Mouse (Mus musculus) forebrain, embryonic 14.5 days (tissue): ENCODE measurements around the gene Pecam1. TPM values are rescaled to one million over a fixed set of nuclear protein-coding genes. Genes with fewer than 3 reads are reported as not detected.
A peak's percentile ranks its signal among the peaks of the same experiment; 100 is the strongest.

Experiments
- ATAC-seq: fragments of 200-750 bp; cut with Nextera tagmentation; 2 replicates; pipeline ENCODE4 v1.8.0; 2017; ENCODE audit warnings: mild to moderate bottlenecking, moderate library complexity
- DNase-seq: peaks from one replicate; pipeline ENCODE4 v3.0.0-alpha.2; 2015; ENCODE audit warnings: low spot score
- H3K27ac ChIP-seq: fragments of 300-500 bp; sonication (generic); 2 replicates; pipeline ENCODE4 v1.5.1; 2014; ENCODE audit warnings: low read depth, mild to moderate bottlenecking, control low read depth, low read length, moderate library complexity
- H3K27me3 ChIP-seq: fragments of 300-500 bp; sonication (generic); replicated peaks from 2 replicates; pipeline ENCODE4 v1.6.1; 2014; ENCODE audit warnings: low read length, control low read depth, mixed read lengths; ENCODE audit not compliant: control insufficient read depth, insufficient read depth
- H3K36me3 ChIP-seq: fragments of 300-500 bp; sonication (generic); 2 replicates; pipeline ENCODE4 v1.6.1; 2014; ENCODE audit warnings: low read length, control low read depth; ENCODE audit not compliant: control insufficient read depth, insufficient read depth
- H3K4me1 ChIP-seq: fragments of 300-500 bp; sonication (generic); 2 replicates; pipeline ENCODE4 v1.6.1; 2014; ENCODE audit warnings: antibody characterized with exemption, low read length, control low read depth; ENCODE audit not compliant: control insufficient read depth, insufficient read depth
- H3K4me2 ChIP-seq: fragments of 300-500 bp; sonication (generic); 2 replicates; pipeline ENCODE4 v1.6.1; 2014; ENCODE audit warnings: mild to moderate bottlenecking, control low read depth, low read length
- H3K4me3 ChIP-seq: fragments of 300-500 bp; sonication (generic); 2 replicates; pipeline ENCODE4 v1.5.1; 2014; ENCODE audit warnings: low read depth, low read length, control low read depth
- H3K9ac ChIP-seq: fragments of 300-500 bp; sonication (generic); 2 replicates; pipeline ENCODE4 v1.6.1; 2014; ENCODE audit warnings: mild to moderate bottlenecking, low read length, control low read depth, moderate library complexity
- H3K9me3 ChIP-seq: fragments of 300-500 bp; sonication (generic); replicated peaks from 2 replicates; pipeline ENCODE4 v1.6.1; 2016; ENCODE audit warnings: low read length, control low read depth, mixed read lengths; ENCODE audit not compliant: control insufficient read depth
- WGBS: fragments of 180-500 bp; shearing (Covaris S2); extraction: QIAGEN DNeasy Blood & Tissue Kit; methylation state at CpG from one replicate; pipeline ENCODE4 v1.1.7; 2014; 5-methylcytosine and 5-hydroxymethylcytosine counted together
- polyA plus RNA-seq: library from polyadenylated mRNA; unstranded; fragments of >200 nt; fragmentation: Nextera tagmentation; extraction: Ambion mirVana; gene quantifications from 2 replicates; pipeline ENCODE4 v1.2.1, GENCODE M21; 2014

Gene Pecam1
- polyA plus RNA-seq, 1 experiment from 2014 or later = 16.8 TPM

DNA sequence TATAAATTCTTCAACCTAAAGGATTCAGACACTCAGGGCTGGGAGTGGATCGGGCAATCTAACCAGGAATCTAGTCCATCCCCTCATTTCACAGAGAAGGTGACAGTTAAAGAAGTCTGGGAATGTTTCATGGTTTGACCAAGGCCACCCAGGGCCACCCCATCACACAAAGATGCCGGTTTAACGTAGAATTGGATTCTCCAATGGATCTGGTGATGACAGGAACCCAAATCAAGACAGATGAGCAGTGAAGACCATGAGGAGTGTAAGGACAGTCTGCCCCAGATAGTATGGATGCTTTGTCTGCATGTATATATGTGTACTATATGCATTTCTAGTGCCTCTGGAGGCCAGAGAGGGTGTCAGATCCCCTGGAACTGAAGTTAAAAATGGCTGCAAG, 80.2 kb downstream of the Pecam1 start:
- 67% methylated on average over 3 of the region's 3 CpGs for WGBS
- no peak overlapping the region for H3K4me2 ChIP-seq
- H3K27ac ChIP-seq = no peak overlapping the region
- H3K4me1 ChIP-seq = peaks cover 23% of the 10 kb centered on the region
- ATAC-seq (no peak), DNase-seq (no peak)
- H3K4me3 ChIP-seq = no peak overlapping the region
- H3K27me3 ChIP-seq = no peaks in the 10 kb centered on the region
- H3K9ac ChIP-seq = 0 out of 2 replicates have a peak overlapping the region, but pooled peaks have one; percentile 2
- H3K36me3 ChIP-seq = no peaks in the 10 kb centered on the region
- no peaks in the 10 kb centered on the region for H3K9me3 ChIP-seq

- ATAC-seq = no peak
These were observed 80.6 kb downstream of the Pecam1 start for GRCm38 (mm10) chr11:106669873-106670173.

GRCm38 (mm10) chr11:106669102-106669872, 81.1 kb downstream of the Pecam1 start:
- no peaks in the 10 kb centered on the region for H3K9me3 ChIP-seq
- no peak for ATAC-seq

More at GRCm38 (mm10) chr11:106669873-106670173, 80.6 kb downstream of the Pecam1 start:
- Histone ChIP-seq H3K9me3 (no peaks in the 10 kb centered on the region), H3K9ac (0 out of 2 replicates have a peak overlapping the region, but pooled peaks have one; percentile 2), H3K4me2 (no peak overlapping the region), H3K27ac (no peak overlapping the region), H3K36me3 (no peaks in the 10 kb centered on the region), H3K27me3 (no peaks in the 10 kb centered on the region), H3K4me1 (peaks cover 19% of the 10 kb centered on the region), H3K4me3 (no peak overlapping the region)
- peak; percentile 35 for DNase-seq
- 14% methylated on average over 5 of the region's 9 CpGs for WGBS

DNA sequence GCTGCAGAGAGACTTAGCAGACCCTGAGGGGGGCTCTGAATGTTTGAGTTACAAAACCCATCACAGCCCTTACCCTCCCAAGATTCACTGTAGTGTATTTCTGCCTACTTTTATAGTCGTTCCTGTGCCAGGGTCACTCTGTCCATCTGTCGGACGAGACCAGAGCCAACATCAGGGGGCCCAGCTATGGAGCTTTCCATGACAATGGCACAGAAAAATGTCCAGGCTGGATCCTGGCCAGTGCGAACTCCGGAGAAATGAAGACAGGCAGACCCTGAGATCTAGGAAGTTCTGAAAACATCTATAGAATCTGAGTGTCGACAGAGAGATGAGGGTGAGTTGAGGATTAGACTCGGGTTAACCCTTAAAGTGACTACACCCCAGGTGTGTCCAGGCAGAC, 82.1 kb downstream of the Pecam1 start:
- Histone ChIP-seq H3K9ac (no peak overlapping the region), H3K27me3 (no peaks in the 10 kb centered on the region), H3K4me1 (peaks cover 6% of the 10 kb centered on the region; the same call in 1 of the 2 replicates), H3K9me3 (no peaks in the 10 kb centered on the region), H3K4me2 (no peak overlapping the region), H3K4me3 (no peak overlapping the region), H3K27ac (no peak overlapping the region), H3K36me3 (no peaks in the 10 kb centered on the region)
- DNase-seq (no peak), ATAC-seq (no peak)
- 55% methylated on average over 7 of the region's 7 CpGs for WGBS

More at GRCm38 (mm10) chr11:106669102-106669872, 81.1 kb downstream of the Pecam1 start:
- Histone ChIP-seq H3K4me3 (no peak overlapping the region), H3K36me3 (no peaks in the 10 kb centered on the region), H3K4me2 (no peak overlapping the region), H3K4me1 (peaks cover 14% of the 10 kb centered on the region), H3K9ac (0 out of 2 replicates have a peak overlapping the region, but pooled peaks have one; percentile 2), H3K27ac (no peak overlapping the region), H3K27me3 (no peaks in the 10 kb centered on the region)
- 39% methylated on average over 8 of the region's 8 CpGs for WGBS
- DNase-seq = no peak

- Histone ChIP-seq H3K4me3 (no peak overlapping the region), H3K9ac (no peak overlapping the region), H3K27ac (no peak overlapping the region), H3K27me3 (no peaks in the 10 kb centered on the region), H3K9me3 (no peaks in the 10 kb centered on the region), H3K36me3 (no peaks in the 10 kb centered on the region), H3K4me2 (no peak overlapping the region), H3K4me1 (peaks cover 6% of the 10 kb centered on the region; the same call in 1 of the 2 replicates)
- ATAC-seq = no peak
- DNase-seq = no peak
- WGBS = 87% methylated on average over 11 of the region's 11 CpGs
These were observed 82.6 kb downstream of the Pecam1 start for GRCm38 (mm10) chr11:106667855-106668254.

DNA sequence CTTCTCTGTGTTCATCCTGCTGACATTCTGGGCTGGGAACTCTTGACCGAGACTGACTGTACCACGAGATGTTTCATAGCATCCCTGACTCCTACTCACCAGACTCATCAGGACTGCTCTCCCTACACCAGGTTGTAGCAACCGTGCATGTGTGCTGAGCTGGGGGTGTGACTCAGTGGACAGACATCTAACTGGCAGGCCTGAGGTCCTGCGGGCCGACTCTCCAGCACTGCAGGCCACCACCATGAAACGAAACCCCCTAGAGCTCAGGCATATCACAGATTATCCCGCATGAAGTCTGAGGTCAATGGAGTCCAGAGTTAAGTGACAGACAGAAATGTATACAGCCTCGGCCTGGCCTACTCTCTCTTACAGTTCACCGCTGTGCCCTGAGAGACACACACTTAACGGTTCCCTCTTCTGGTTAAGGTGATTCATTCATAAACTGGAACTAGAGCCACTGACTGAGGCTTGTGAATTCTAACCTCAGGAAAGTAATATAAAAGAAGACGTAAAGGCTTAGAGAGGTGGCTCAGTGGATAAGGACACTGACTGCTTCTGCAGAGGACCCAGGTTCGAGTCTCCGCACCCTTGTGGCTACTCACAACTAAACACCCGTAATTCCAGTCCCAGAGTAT, 83.8 kb downstream of the Pecam1 start:
- peaks cover 6% of the 10 kb centered on the region; the same call in 1 of the 2 replicates for H3K4me1 ChIP-seq
- H3K4me3 ChIP-seq = no peak overlapping the region
- ATAC-seq (no peak), DNase-seq (no peak)
- no peak overlapping the region for H3K4me2 ChIP-seq
- H3K9ac ChIP-seq = no peak overlapping the region
- H3K27me3 ChIP-seq = no peaks in the 10 kb centered on the region
- WGBS = 90% methylated on average over 14 of the region's 14 CpGs
- H3K36me3 ChIP-seq = no peaks in the 10 kb centered on the region
- no peak overlapping the region for H3K27ac ChIP-seq
- no peaks in the 10 kb centered on the region for H3K9me3 ChIP-seq

DNA sequence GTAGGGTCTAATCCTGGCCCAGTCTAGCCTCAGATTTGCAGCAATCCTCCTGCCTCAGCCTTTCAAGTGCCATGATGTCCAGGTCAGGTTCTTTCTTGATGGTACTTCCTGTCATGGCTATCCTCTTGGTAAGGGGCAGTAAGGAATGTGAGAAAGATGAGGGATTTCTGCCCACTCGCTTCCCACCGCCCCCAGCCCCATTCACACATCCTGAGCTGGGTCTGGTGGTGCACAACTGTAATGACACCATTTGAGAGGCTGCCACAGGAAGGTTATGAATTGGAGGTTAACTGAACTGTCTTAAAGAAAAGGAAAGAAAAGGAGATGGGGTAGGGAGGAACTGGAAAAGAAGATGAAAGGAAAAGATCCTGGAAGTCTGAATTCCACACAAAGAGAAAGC, 84.6 kb downstream of the Pecam1 start:
- H3K9ac ChIP-seq = no peak overlapping the region
- no peak overlapping the region for H3K27ac ChIP-seq
- H3K9me3 ChIP-seq = no peaks in the 10 kb centered on the region
- no peak overlapping the region for H3K4me3 ChIP-seq
- no peaks in the 10 kb centered on the region for H3K27me3 ChIP-seq
- DNase-seq = no peak
- ATAC-seq = no peak
- no peaks in the 10 kb centered on the region for H3K36me3 ChIP-seq
- 91% methylated on average over 2 of the region's 2 CpGs for WGBS
- H3K4me2 ChIP-seq = no peak overlapping the region
- peaks cover 7% of the 10 kb centered on the region; the same call in 1 of the 2 replicates for H3K4me1 ChIP-seq

DNA sequence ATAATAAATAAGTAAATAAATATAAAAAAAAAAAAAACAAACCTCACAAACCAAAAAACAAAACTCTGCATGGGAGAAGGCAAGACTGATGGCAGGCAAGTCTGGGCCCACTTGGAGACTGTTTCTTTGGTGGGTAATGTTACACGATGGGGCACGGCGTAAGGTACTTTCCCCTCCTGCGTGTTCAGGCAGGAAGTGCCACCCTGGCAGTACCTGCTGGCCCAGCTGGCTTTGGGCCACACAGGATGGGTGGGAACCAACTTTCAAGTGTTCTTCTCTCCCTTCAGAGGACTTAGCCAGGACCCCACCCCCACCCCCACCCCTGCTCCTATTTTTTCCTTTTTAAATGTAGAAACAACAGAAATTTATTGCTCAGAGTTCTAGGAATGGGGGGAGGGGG, 85.1 kb downstream of the Pecam1 start:
- H3K9me3 ChIP-seq = no peaks in the 10 kb centered on the region
- H3K4me1 ChIP-seq = peaks cover 12% of the 10 kb centered on the region; the same call in 1 of the 2 replicates
- no peak for DNase-seq
- H3K36me3 ChIP-seq = no peaks in the 10 kb centered on the region
- 91% methylated on average over 4 of the region's 4 CpGs for WGBS
- no peak overlapping the region for H3K9ac ChIP-seq
- no peak overlapping the region for H3K4me3 ChIP-seq
- H3K27ac ChIP-seq = no peak overlapping the region
- no peak for ATAC-seq
- no peaks in the 10 kb centered on the region for H3K27me3 ChIP-seq
- H3K4me2 ChIP-seq = no peak overlapping the region

DNA sequence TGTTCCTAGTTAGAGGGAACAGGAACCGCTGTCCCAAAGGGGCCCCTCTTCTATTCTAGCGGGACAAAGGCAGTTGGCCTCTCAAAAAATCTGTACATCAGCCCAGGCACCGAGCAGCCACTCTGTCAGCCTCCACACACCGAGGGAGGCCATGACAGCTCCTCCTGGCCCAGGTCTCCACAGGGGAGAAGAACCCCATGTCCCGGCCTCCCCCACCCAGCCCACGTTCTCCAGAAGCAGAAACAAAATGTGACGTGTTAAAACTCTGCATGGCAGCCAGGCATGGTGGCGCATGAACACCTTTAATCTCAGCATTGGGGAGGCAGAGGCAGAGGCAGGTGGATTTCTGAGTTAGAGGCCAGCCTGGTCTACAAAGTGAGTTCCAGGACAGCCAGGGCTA, 85.7 kb downstream of the Pecam1 start:
- no peak overlapping the region for H3K27ac ChIP-seq
- no peak for DNase-seq
- WGBS = 71% methylated on average over 8 of the region's 8 CpGs
- H3K9me3 ChIP-seq = no peaks in the 10 kb centered on the region
- no peak for ATAC-seq
- no peak overlapping the region for H3K4me3 ChIP-seq
- no peaks in the 10 kb centered on the region for H3K36me3 ChIP-seq
- H3K9ac ChIP-seq = no peak overlapping the region
- no peaks in the 10 kb centered on the region for H3K27me3 ChIP-seq
- H3K4me2 ChIP-seq = no peak overlapping the region
- H3K4me1 ChIP-seq = peaks cover 15% of the 10 kb centered on the region
